Mouse (Mus musculus): ENCODE results near the gene Cdc42ep2. TPM values are rescaled to one million over a fixed set of nuclear protein-coding genes. Genes with fewer than 3 reads are reported as not detected.

Cdc42ep2 gene
- total and polyA plus RNA-seq, 3 experiments = 0.13 to 0.25 (median 0.20) TPM

GRCm38 (mm10) chr19:5871683-5872082, 52.9 kb downstream of the Cdc42ep2 start:
- H3K4me2 ChIP-seq (ENCODE audit: insufficient read depth, low read depth, poor library complexity, severe bottlenecking) = no peak overlapping the region
- no peak overlapping the region for H3K4me3 ChIP-seq (replicated peaks in 1 of 3; ENCODE audit: low read depth in 2 of 3, low read length in 2 of 3, poor library complexity in 1 of 3)

GRCm38 (mm10) chr19:5871273-5871672, 53.3 kb downstream of the Cdc42ep2 start:
- no peaks in the 10 kb centered on the region for H3K27me3 ChIP-seq (replicated peaks)
- peaks cover 4% of the 10 kb centered on the region; the same call in 1 of the 2 replicates for H3K79me2 ChIP-seq (replicated peaks; ENCODE audit: control insufficient read depth, extremely low read depth, insufficient read depth, poor library complexity, severe bottlenecking)
- H3K4me3 ChIP-seq (replicated peaks in 1 of 3; ENCODE audit: low read depth in 2 of 3, low read length in 2 of 3, poor library complexity in 1 of 3) = no peak overlapping the region
- dilution Hi-C loops (cut with MboI; ENCODE audit: extremely low pct_ligation_motif_present, extremely low pct_unique_long_range_greater_than_20kb, low sequenced_read_pairs) = no loop called here
- peaks cover 17 to 42% of the 10 kb centered on the region in 2 experiments for H3K4me1 ChIP-seq (ENCODE audit: control insufficient read depth in 1 of 2, insufficient read depth in 2 of 2)
- H3K4me2 ChIP-seq (ENCODE audit: insufficient read depth, low read depth, poor library complexity, severe bottlenecking) = no peak overlapping the region
- no peak overlapping the region for H3K9ac ChIP-seq (ENCODE audit: insufficient read depth, low read depth)
- no peak overlapping the region for H3K27ac ChIP-seq (ENCODE audit: insufficient read depth, low read depth)
- DNase-seq (ENCODE audit: extremely low read depth) = no peak
- no peaks in the 10 kb centered on the region for H3K9me3 ChIP-seq (replicated peaks; ENCODE audit: low read length)
- no peak for TF ChIP-seq POLR2A (IDR thresholded peaks at IDR 0.05; ENCODE audit: low read depth, low read length)
- TF ChIP-seq E2F4 (IDR thresholded peaks at IDR 0.05; ENCODE audit: insufficient replicate concordance, low read depth, low read length) = no peak
- TF ChIP-seq HCFC1 (IDR thresholded peaks at IDR 0.05; ENCODE audit: low read depth, low read length) = no peak
- no peak for TF ChIP-seq MXI1 (IDR thresholded peaks at IDR 0.05; ENCODE audit: low read depth, low read length)
- TF ChIP-seq PAX5 (IDR thresholded peaks at IDR 0.05; ENCODE audit: low read length) = no peak
- no peak for TF ChIP-seq CTCF (conservative IDR thresholded peaks at IDR 0.05 in 1 of 2, IDR thresholded peaks at IDR 0.05 in 1 of 2; ENCODE audit: low read depth in 2 of 2, low read length in 2 of 2)
- no peak for TF ChIP-seq ELF1 (IDR thresholded peaks at IDR 0.05; ENCODE audit: low read depth, low read length)
- no peak for TF ChIP-seq KAT2A (IDR thresholded peaks at IDR 0.05; ENCODE audit: insufficient replicate concordance, low read length)
- TF ChIP-seq MAZ (IDR thresholded peaks at IDR 0.05; ENCODE audit: low read depth, low read length) = no peak
- no peak for TF ChIP-seq ETS1 (conservative IDR thresholded peaks at IDR 0.05; ENCODE audit: low read depth, low read length)
- TF ChIP-seq UBTF (IDR thresholded peaks at IDR 0.05; ENCODE audit: low read depth, low read length) = no peak
- no peak for TF ChIP-seq USF2 (conservative IDR thresholded peaks at IDR 0.05; ENCODE audit: low read depth, low read length)
- no peak for TF ChIP-seq ZMIZ1 (IDR thresholded peaks at IDR 0.05; ENCODE audit: low read depth, low read length)
- no peak for TF ChIP-seq RCOR1 (conservative IDR thresholded peaks at IDR 0.05; ENCODE audit: low read depth, low read length)
- in situ Hi-C loops (cut with MboI; ENCODE audit: low pct_ligation_motif_present, low pct_unique_long_range_greater_than_20kb, low sequenced_read_pairs) = no loop called here
- peaks cover 56 to 71% of the 10 kb centered on the region in 2 experiments for H3K36me3 ChIP-seq (replicated peaks in 1 of 2; ENCODE audit: control insufficient read depth in 1 of 2, insufficient read depth in 1 of 2, low read length in 1 of 2)

More at GRCm38 (mm10) chr19:5871683-5872082, 52.9 kb downstream of the Cdc42ep2 start:
- TF ChIP-seq USF1 (IDR thresholded peaks at IDR 0.05; ENCODE audit: low read depth, low read length) (no peak), TCF12 (IDR thresholded peaks at IDR 0.05; ENCODE audit: low read depth, low read length) (no peak), NELFE (IDR thresholded peaks at IDR 0.05; ENCODE audit: low read depth, low read length) (no peak), PAX5 (IDR thresholded peaks at IDR 0.05; ENCODE audit: low read length) (no peak), JUN (IDR thresholded peaks at IDR 0.05; ENCODE audit: insufficient read depth, low read depth, low read length) (no peak), JUND (conservative IDR thresholded peaks at IDR 0.05; ENCODE audit: low read depth, low read length) (no peak), CHD2 (IDR thresholded peaks at IDR 0.05; ENCODE audit: low read length) (no peak), MAZ (IDR thresholded peaks at IDR 0.05; ENCODE audit: low read depth, low read length) (no peak), MAX (IDR thresholded peaks at IDR 0.05; ENCODE audit: low read length) (no peak), ZNF384 (IDR thresholded peaks at IDR 0.05; ENCODE audit: low read depth, low read length) (no peak), ELF1 (IDR thresholded peaks at IDR 0.05; ENCODE audit: low read depth, low read length) (no peak), NRF1 (IDR thresholded peaks at IDR 0.05; ENCODE audit: low read depth, low read length) (no peak), TBP (conservative IDR thresholded peaks at IDR 0.05; ENCODE audit: low read depth, low read length) (no peak), ZMIZ1 (IDR thresholded peaks at IDR 0.05; ENCODE audit: low read depth, low read length) (no peak), ETS1 (conservative IDR thresholded peaks at IDR 0.05; ENCODE audit: low read depth, low read length) (no peak), MXI1 (IDR thresholded peaks at IDR 0.05; ENCODE audit: low read depth, low read length) (no peak), MEF2A (IDR thresholded peaks at IDR 0.05; ENCODE audit: borderline replicate concordance, low read depth, low read length) (no peak), ZKSCAN1 (IDR thresholded peaks at IDR 0.05; ENCODE audit: borderline replicate concordance, low read depth, low read length) (no peak), UBTF (IDR thresholded peaks at IDR 0.05; ENCODE audit: low read depth, low read length) (no peak)
- Histone ChIP-seq H3K27ac (ENCODE audit: insufficient read depth, low read depth) (no peak overlapping the region), H3K9ac (ENCODE audit: insufficient read depth, low read depth) (no peak overlapping the region), H3K36me3 (replicated peaks in 1 of 2; ENCODE audit: control insufficient read depth in 1 of 2, insufficient read depth in 1 of 2, low read length in 1 of 2) (peaks cover 53 to 67% of the 10 kb centered on the region in 2 experiments), H3K9me3 (replicated peaks; ENCODE audit: low read length) (no peaks in the 10 kb centered on the region), H3K27me3 (replicated peaks) (no peaks in the 10 kb centered on the region), H3K79me2 (replicated peaks; ENCODE audit: control insufficient read depth, extremely low read depth, insufficient read depth, poor library complexity, severe bottlenecking) (peaks cover 4% of the 10 kb centered on the region; the same call in 1 of the 2 replicates), H3K4me1 (ENCODE audit: control insufficient read depth in 1 of 2, insufficient read depth in 2 of 2) (peaks cover 19 to 45% of the 10 kb centered on the region in 2 experiments)
- in situ Hi-C loops (cut with MboI; ENCODE audit: low pct_ligation_motif_present, low pct_unique_long_range_greater_than_20kb, low sequenced_read_pairs) = no loop called here
- DNase-seq (ENCODE audit: extremely low read depth) = no peak
- dilution Hi-C loops (cut with MboI; ENCODE audit: extremely low pct_ligation_motif_present, extremely low pct_unique_long_range_greater_than_20kb, low sequenced_read_pairs) = no loop called here
